Mouse (Mus musculus): ENCODE results near the gene Ambn. TPM values are rescaled to one million over a fixed set of nuclear protein-coding genes. Genes with fewer than 3 reads are reported as not detected.
"Not testable (repeated sequence)": the region's sequence is repeated elsewhere in the genome, so short reads cannot be mapped to it uniquely, and the experiment has no call there.

Ambn gene
- polyA plus RNA-seq (2015; fragmentation: Nextera tagmentation; extraction: Ambion mirVana): not detected in 2 replicates

- ATAC-seq (ENCODE audit: low FRiP score): no peak
- no peak within 1 kb of the TSS for H3K4me3 ChIP-seq
- H3K4me1 ChIP-seq (replicated peaks): no peaks in the 10 kb centered on the region
- H3K4me2 ChIP-seq: no peak within 1 kb of the TSS
- H3K36me3 ChIP-seq: no peaks in the 10 kb centered on the region
- 86% methylated on average over 3 of the region's 3 CpGs for WGBS
- H3K9ac ChIP-seq: no peak within 1 kb of the TSS
- no peaks in the 10 kb centered on the region for H3K9me3 ChIP-seq
- H3K27ac ChIP-seq: no peak within 1 kb of the TSS
- no peaks in the 10 kb centered on the region for H3K27me3 ChIP-seq
Measured at GRCm38 (mm10) chr5:88455691-88456090, at the start of gene Ambn. Gene Ambn, plus strand, starts transcription at chr5:88455991.

GRCm38 (mm10) chr5:88420319-88421065, 35.3 kb upstream of the Ambn start:
- WGBS: 90% methylated on average over 8 of the region's 8 CpGs

GRCm38 (mm10) chr5:88424892-88425291, 30.9 kb upstream of the Ambn start:
- 82% methylated on average over 2 of the region's 2 CpGs for WGBS
- ATAC-seq (ENCODE audit: low FRiP score); H3K4me2 ChIP-seq; H3K9ac ChIP-seq; H3K27me3 ChIP-seq; H3K27ac ChIP-seq; H3K36me3 ChIP-seq; H3K4me1 ChIP-seq (replicated peaks); H3K9me3 ChIP-seq; H3K4me3 ChIP-seq: not testable (repeated sequence)

More at GRCm38 (mm10) chr5:88420319-88421065, 35.3 kb upstream of the Ambn start:
- Histone ChIP-seq H3K9ac (no peak overlapping the region), H3K27me3 (no peaks in the 10 kb centered on the region), H3K36me3 (no peaks in the 10 kb centered on the region), H3K4me2 (no peak overlapping the region), H3K9me3 (no peaks in the 10 kb centered on the region), H3K4me1 (replicated peaks) (no peaks in the 10 kb centered on the region), H3K27ac (no peak overlapping the region), H3K4me3 (no peak overlapping the region)
- ATAC-seq (ENCODE audit: low FRiP score): no peak

GRCm38 (mm10) chr5:88426753-88427152, 29.0 kb upstream of the Ambn start:
- no peak overlapping the region for H3K27ac ChIP-seq
- no peaks in the 10 kb centered on the region for H3K27me3 ChIP-seq
- no peak overlapping the region for H3K4me2 ChIP-seq
- no peaks in the 10 kb centered on the region for H3K9me3 ChIP-seq
- H3K9ac ChIP-seq: no peak overlapping the region
- H3K4me1 ChIP-seq (replicated peaks): no peaks in the 10 kb centered on the region
- no peaks in the 10 kb centered on the region for H3K36me3 ChIP-seq
- WGBS: 77% methylated on average over 1 of the region's 1 CpGs
- H3K4me3 ChIP-seq: no peak overlapping the region
- ATAC-seq (ENCODE audit: low FRiP score): no peak

GRCm38 (mm10) chr5:88467471-88467870, 11.7 kb downstream of the Ambn start:
- no peaks in the 10 kb centered on the region for H3K4me1 ChIP-seq (replicated peaks)
- no peak overlapping the region for H3K9ac ChIP-seq
- H3K4me2 ChIP-seq: no peak overlapping the region
- no peaks in the 10 kb centered on the region for H3K9me3 ChIP-seq
- no peak for ATAC-seq (ENCODE audit: low FRiP score)
- WGBS: 93% methylated on average over 2 of the region's 2 CpGs
- H3K27me3 ChIP-seq: no peaks in the 10 kb centered on the region
- no peaks in the 10 kb centered on the region for H3K36me3 ChIP-seq
- H3K4me3 ChIP-seq: no peak overlapping the region
- H3K27ac ChIP-seq: no peak overlapping the region

- Histone ChIP-seq H3K27ac (no peak overlapping the region), H3K9me3 (no peaks in the 10 kb centered on the region), H3K4me3 (no peak overlapping the region), H3K9ac (no peak overlapping the region), H3K36me3 (no peaks in the 10 kb centered on the region), H3K4me1 (replicated peaks) (no peaks in the 10 kb centered on the region), H3K27me3 (no peaks in the 10 kb centered on the region), H3K4me2 (no peak overlapping the region)
- 93% methylated on average over 4 of the region's 4 CpGs for WGBS
- ATAC-seq (ENCODE audit: low FRiP score): no peak
Measured at GRCm38 (mm10) chr5:88468807-88469704, 13.3 kb downstream of the Ambn start.

GRCm38 (mm10) chr5:88487675-88488074, 31.9 kb downstream of the Ambn start, which contains the start of gene Enam:
Gene Enam, plus strand, starts transcription at chr5:88487975.
- H3K27ac ChIP-seq: no peak within 1 kb of the TSS
- H3K4me2 ChIP-seq: no peak within 1 kb of the TSS
- ATAC-seq (ENCODE audit: low FRiP score): no peak
- H3K9ac ChIP-seq: no peak within 1 kb of the TSS
- no peak within 1 kb of the TSS for H3K4me3 ChIP-seq
- no peaks in the 10 kb centered on the region for H3K4me1 ChIP-seq (replicated peaks)
- H3K36me3 ChIP-seq: no peaks in the 10 kb centered on the region
- no peaks in the 10 kb centered on the region for H3K9me3 ChIP-seq
- H3K27me3 ChIP-seq: no peaks in the 10 kb centered on the region

GRCm38 (mm10) chr5:88489004-88489403, 33.2 kb downstream of the Ambn start:
- ATAC-seq (ENCODE audit: low FRiP score): no peak

GRCm38 (mm10) chr5:88491111-88491510, 35.3 kb downstream of the Ambn start:
- Histone ChIP-seq H3K4me2 (no peak overlapping the region), H3K4me1 (replicated peaks) (no peaks in the 10 kb centered on the region), H3K9me3 (no peaks in the 10 kb centered on the region), H3K9ac (no peak overlapping the region), H3K27me3 (no peaks in the 10 kb centered on the region), H3K4me3 (no peak overlapping the region), H3K27ac (no peak overlapping the region), H3K36me3 (no peaks in the 10 kb centered on the region)
- no peak for ATAC-seq (ENCODE audit: low FRiP score)
- WGBS: 53% methylated on average over 5 of the region's 5 CpGs

More at GRCm38 (mm10) chr5:88489004-88489403, 33.2 kb downstream of the Ambn start:
- Histone ChIP-seq H3K4me1 (replicated peaks) (no peaks in the 10 kb centered on the region), H3K4me3 (no peak overlapping the region), H3K27ac (no peak overlapping the region), H3K9ac (no peak overlapping the region), H3K36me3 (no peaks in the 10 kb centered on the region), H3K4me2 (no peak overlapping the region), H3K9me3 (no peaks in the 10 kb centered on the region), H3K27me3 (no peaks in the 10 kb centered on the region)
- WGBS: 76% methylated on average over 2 of the region's 2 CpGs

- no peaks in the 10 kb centered on the region for H3K36me3 ChIP-seq
- no peaks in the 10 kb centered on the region for H3K27me3 ChIP-seq
- no peaks in the 10 kb centered on the region for H3K4me1 ChIP-seq (replicated peaks)
- H3K4me3 ChIP-seq: no peak overlapping the region
- no peak overlapping the region for H3K27ac ChIP-seq
- WGBS: 97% methylated on average over 3 of the region's 3 CpGs
- no peak overlapping the region for H3K4me2 ChIP-seq
- no peak overlapping the region for H3K9ac ChIP-seq
- no peak for ATAC-seq (ENCODE audit: low FRiP score)
- H3K9me3 ChIP-seq: no peaks in the 10 kb centered on the region
Measured at GRCm38 (mm10) chr5:88499781-88500180, 44.0 kb downstream of the Ambn start.

- no peak for ATAC-seq (ENCODE audit: low FRiP score)
- WGBS: 66% methylated on average over 1 of the region's 1 CpGs
- no peak overlapping the region for H3K4me3 ChIP-seq
- H3K9me3 ChIP-seq: no peaks in the 10 kb centered on the region
- no peaks in the 10 kb centered on the region for H3K4me1 ChIP-seq (replicated peaks)
- H3K4me2 ChIP-seq: no peak overlapping the region
- no peaks in the 10 kb centered on the region for H3K36me3 ChIP-seq
- no peak overlapping the region for H3K9ac ChIP-seq
- no peaks in the 10 kb centered on the region for H3K27me3 ChIP-seq
- H3K27ac ChIP-seq: no peak overlapping the region
Measured at GRCm38 (mm10) chr5:88508555-88508954, 52.8 kb downstream of the Ambn start.

- no peaks in the 10 kb centered on the region for H3K27me3 ChIP-seq
- H3K9ac ChIP-seq: no peak overlapping the region
- H3K4me1 ChIP-seq (replicated peaks): no peaks in the 10 kb centered on the region
- no peak overlapping the region for H3K4me3 ChIP-seq
- no peak overlapping the region for H3K4me2 ChIP-seq
- ATAC-seq (ENCODE audit: low FRiP score): no peak
- no peaks in the 10 kb centered on the region for H3K9me3 ChIP-seq
- H3K27ac ChIP-seq: no peak overlapping the region
- no peaks in the 10 kb centered on the region for H3K36me3 ChIP-seq
- 74% methylated on average over 1 of the region's 1 CpGs for WGBS
Measured at GRCm38 (mm10) chr5:88508990-88509389, 53.2 kb downstream of the Ambn start.
